Mouse (Mus musculus) heart, adult 2 months (tissue): Measurements from ENCODE around the gene Acacb.

ENCODE experiments used
- CTCF ChIP-seq: fragments of 200-600 bp; IDR thresholded peaks from 2 replicates; pipeline ENCODE4 v1.8.1; 2022; ENCODE audit warnings: antibody characterized with exemption, mild to moderate bottlenecking, moderate library complexity
- EP300 ChIP-seq: fragments of 200-500 bp; IDR thresholded peaks from 2 replicates; pipeline ENCODE4 v1.6.1; 2011; ENCODE audit warnings: low read depth, low read length, control low read depth; ENCODE audit not compliant: insufficient read depth
- POLR2A ChIP-seq: fragments of 200-500 bp; IDR thresholded peaks from 2 replicates; pipeline ENCODE4 v1.6.1; 2011; ENCODE audit warnings: mild to moderate bottlenecking, low read depth, low read length, control low read depth; ENCODE audit not compliant: insufficient read depth

DNA sequence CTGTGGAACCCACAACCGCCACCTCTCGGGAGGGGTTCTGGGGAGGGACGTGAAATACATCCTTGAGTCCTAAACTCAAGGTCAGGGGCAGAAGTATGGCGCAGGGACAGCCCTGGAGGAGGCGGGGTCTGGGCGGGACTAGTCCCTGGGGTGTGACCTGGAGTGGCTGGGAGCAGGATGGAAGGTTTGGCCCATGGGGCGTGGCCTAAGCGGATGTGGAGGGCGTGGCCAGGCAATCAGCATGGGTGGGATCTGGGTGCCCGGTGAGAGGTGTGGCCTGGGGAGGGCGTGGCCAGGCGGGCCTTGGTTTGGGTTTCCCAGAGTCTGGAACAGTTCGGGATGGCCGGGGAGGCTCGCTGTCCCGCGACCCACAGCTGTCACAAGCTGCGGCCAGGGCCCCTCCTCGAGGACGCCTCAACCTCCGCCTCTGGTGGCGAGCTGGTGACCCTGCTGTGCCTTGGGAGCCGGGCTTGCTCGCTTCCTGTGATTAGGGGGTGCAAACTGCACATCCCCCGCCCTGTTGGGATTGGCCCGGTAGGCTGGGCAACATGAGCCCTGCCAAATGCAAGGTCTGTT is 29.3 kb downstream of the Acacb start:
- TF ChIP-seq POLR2A, result peak; percentile 98
- TF ChIP-seq CTCF, result peak; percentile 42
- TF ChIP-seq EP300, result peak; percentile 76; the same call in 1 of the 2 replicates
